Mouse (Mus musculus): ENCODE data around the gene Sprr2a3. TPM values are rescaled to one million over a fixed set of nuclear protein-coding genes. Genes with fewer than 3 reads are reported as not detected.
"Not testable (repeated sequence)": the region's sequence is repeated elsewhere in the genome, so short reads cannot be mapped to it uniquely, and the experiment has no call there.

Gene Sprr2a3
- polyA plus RNA-seq (2015; fragmentation: Nextera tagmentation; extraction: Ambion mirVana), result 38.8 and 45.1 TPM in 2 replicates

GRCm38 (mm10) chr3:92285101-92285500, at the start of gene Sprr2a3:
Gene Sprr2a3, plus strand, starts transcription at chr3:92285417.
- not testable (repeated sequence) for H3K36me3 ChIP-seq (ENCODE audit: control insufficient read depth, insufficient read depth); H3K9ac ChIP-seq (ENCODE audit: low read depth, low read length)
- peak; percentile 26 for ATAC-seq

GRCm38 (mm10) chr3:92236463-92237189, 48.6 kb upstream of the Sprr2a3 start:
- H3K4me1 ChIP-seq (replicated peaks; ENCODE audit: control insufficient read depth, insufficient read depth, low read length); H3K4me2 ChIP-seq (replicated peaks; ENCODE audit: low read depth); H3K27me3 ChIP-seq (replicated peaks; ENCODE audit: control insufficient read depth, insufficient read depth, low read length); H3K36me3 ChIP-seq (ENCODE audit: control insufficient read depth, insufficient read depth); H3K4me3 ChIP-seq (ENCODE audit: low read depth, low read length); H3K9ac ChIP-seq (ENCODE audit: low read depth, low read length); H3K9me3 ChIP-seq (ENCODE audit: control insufficient read depth); H3K27ac ChIP-seq (ENCODE audit: low read depth, low read length): not testable (repeated sequence)
- ATAC-seq, result peak; percentile 62
- WGBS, result no CpG with 5 or more reads among the region's 5 CpGs

More at GRCm38 (mm10) chr3:92285101-92285500, at the start of gene Sprr2a3:
- H3K4me1 ChIP-seq (replicated peaks; ENCODE audit: control insufficient read depth, insufficient read depth, low read length); H3K27ac ChIP-seq (ENCODE audit: low read depth, low read length); H3K9me3 ChIP-seq (ENCODE audit: control insufficient read depth); H3K4me3 ChIP-seq (ENCODE audit: low read depth, low read length); H3K27me3 ChIP-seq (replicated peaks; ENCODE audit: control insufficient read depth, insufficient read depth, low read length); H3K4me2 ChIP-seq (replicated peaks; ENCODE audit: low read depth): not testable (repeated sequence)
- WGBS, result 58% methylated on average over 1 of the region's 1 CpGs

GRCm38 (mm10) chr3:92238736-92239135, 46.5 kb upstream of the Sprr2a3 start:
- not testable (repeated sequence) for H3K27me3 ChIP-seq (replicated peaks; ENCODE audit: control insufficient read depth, insufficient read depth, low read length); H3K4me2 ChIP-seq (replicated peaks; ENCODE audit: low read depth); H3K27ac ChIP-seq (ENCODE audit: low read depth, low read length); ATAC-seq; H3K9me3 ChIP-seq (ENCODE audit: control insufficient read depth); H3K4me1 ChIP-seq (replicated peaks; ENCODE audit: control insufficient read depth, insufficient read depth, low read length); H3K36me3 ChIP-seq (ENCODE audit: control insufficient read depth, insufficient read depth); H3K4me3 ChIP-seq (ENCODE audit: low read depth, low read length); H3K9ac ChIP-seq (ENCODE audit: low read depth, low read length)

- not testable (repeated sequence) for H3K36me3 ChIP-seq (ENCODE audit: control insufficient read depth, insufficient read depth); H3K4me3 ChIP-seq (ENCODE audit: low read depth, low read length); H3K4me1 ChIP-seq (replicated peaks; ENCODE audit: control insufficient read depth, insufficient read depth, low read length); H3K9ac ChIP-seq (ENCODE audit: low read depth, low read length); H3K27ac ChIP-seq (ENCODE audit: low read depth, low read length); H3K27me3 ChIP-seq (replicated peaks; ENCODE audit: control insufficient read depth, insufficient read depth, low read length); H3K4me2 ChIP-seq (replicated peaks; ENCODE audit: low read depth); H3K9me3 ChIP-seq (ENCODE audit: control insufficient read depth); ATAC-seq
- WGBS, result no CpG with 5 or more reads among the region's 1 CpGs
Measured at GRCm38 (mm10) chr3:92239197-92239596, 46.0 kb upstream of the Sprr2a3 start.

GRCm38 (mm10) chr3:92244833-92245232, 40.4 kb upstream of the Sprr2a3 start:
- H3K27me3 ChIP-seq (replicated peaks; ENCODE audit: control insufficient read depth, insufficient read depth, low read length); ATAC-seq; H3K9me3 ChIP-seq (ENCODE audit: control insufficient read depth); H3K27ac ChIP-seq (ENCODE audit: low read depth, low read length); H3K4me1 ChIP-seq (replicated peaks; ENCODE audit: control insufficient read depth, insufficient read depth, low read length); H3K4me3 ChIP-seq (ENCODE audit: low read depth, low read length); H3K36me3 ChIP-seq (ENCODE audit: control insufficient read depth, insufficient read depth); H3K9ac ChIP-seq (ENCODE audit: low read depth, low read length); H3K4me2 ChIP-seq (replicated peaks; ENCODE audit: low read depth): not testable (repeated sequence)

- not testable (repeated sequence) for H3K4me1 ChIP-seq (replicated peaks; ENCODE audit: control insufficient read depth, insufficient read depth, low read length); H3K4me2 ChIP-seq (replicated peaks; ENCODE audit: low read depth); H3K27ac ChIP-seq (ENCODE audit: low read depth, low read length); H3K36me3 ChIP-seq (ENCODE audit: control insufficient read depth, insufficient read depth); H3K27me3 ChIP-seq (replicated peaks; ENCODE audit: control insufficient read depth, insufficient read depth, low read length); H3K4me3 ChIP-seq (ENCODE audit: low read depth, low read length); H3K9ac ChIP-seq (ENCODE audit: low read depth, low read length); H3K9me3 ChIP-seq (ENCODE audit: control insufficient read depth)
- no CpG with 5 or more reads among the region's 10 CpGs for WGBS
- peak; percentile 90 for ATAC-seq
Measured at GRCm38 (mm10) chr3:92246245-92246644, 39.0 kb upstream of the Sprr2a3 start.

- not testable (repeated sequence) for H3K27ac ChIP-seq (ENCODE audit: low read depth, low read length)
Measured at GRCm38 (mm10) chr3:92248494-92248893, 36.7 kb upstream of the Sprr2a3 start.

GRCm38 (mm10) chr3:92250450-92250849, 34.8 kb upstream of the Sprr2a3 start:
- WGBS, result 81% methylated on average over 1 of the region's 2 CpGs
- H3K4me3 ChIP-seq (ENCODE audit: low read depth, low read length); H3K4me2 ChIP-seq (replicated peaks; ENCODE audit: low read depth); H3K27ac ChIP-seq (ENCODE audit: low read depth, low read length); H3K9ac ChIP-seq (ENCODE audit: low read depth, low read length); H3K36me3 ChIP-seq (ENCODE audit: control insufficient read depth, insufficient read depth); H3K9me3 ChIP-seq (ENCODE audit: control insufficient read depth); H3K27me3 ChIP-seq (replicated peaks; ENCODE audit: control insufficient read depth, insufficient read depth, low read length); H3K4me1 ChIP-seq (replicated peaks; ENCODE audit: control insufficient read depth, insufficient read depth, low read length): not testable (repeated sequence)
- peak; percentile 41 for ATAC-seq

More at GRCm38 (mm10) chr3:92248494-92248893, 36.7 kb upstream of the Sprr2a3 start:
- not testable (repeated sequence) for H3K4me2 ChIP-seq (replicated peaks; ENCODE audit: low read depth); H3K27me3 ChIP-seq (replicated peaks; ENCODE audit: control insufficient read depth, insufficient read depth, low read length); H3K9ac ChIP-seq (ENCODE audit: low read depth, low read length); H3K4me3 ChIP-seq (ENCODE audit: low read depth, low read length); H3K9me3 ChIP-seq (ENCODE audit: control insufficient read depth); ATAC-seq; H3K4me1 ChIP-seq (replicated peaks; ENCODE audit: control insufficient read depth, insufficient read depth, low read length); H3K36me3 ChIP-seq (ENCODE audit: control insufficient read depth, insufficient read depth)

- peak; percentile 28; the same call in 1 of the 2 replicates for ATAC-seq
- H3K9me3 ChIP-seq (ENCODE audit: control insufficient read depth); H3K4me3 ChIP-seq (ENCODE audit: low read depth, low read length); H3K36me3 ChIP-seq (ENCODE audit: control insufficient read depth, insufficient read depth); H3K27me3 ChIP-seq (replicated peaks; ENCODE audit: control insufficient read depth, insufficient read depth, low read length); H3K9ac ChIP-seq (ENCODE audit: low read depth, low read length); H3K4me1 ChIP-seq (replicated peaks; ENCODE audit: control insufficient read depth, insufficient read depth, low read length); H3K27ac ChIP-seq (ENCODE audit: low read depth, low read length); H3K4me2 ChIP-seq (replicated peaks; ENCODE audit: low read depth): not testable (repeated sequence)
- WGBS, result no CpG with 5 or more reads among the region's 8 CpGs
Measured at GRCm38 (mm10) chr3:92253860-92254259, 31.4 kb upstream of the Sprr2a3 start.

Measured in intestine, postnatal 0 days (tissue).